Mouse (Mus musculus): ENCODE measurements around the gene Tmod2.

DNA sequence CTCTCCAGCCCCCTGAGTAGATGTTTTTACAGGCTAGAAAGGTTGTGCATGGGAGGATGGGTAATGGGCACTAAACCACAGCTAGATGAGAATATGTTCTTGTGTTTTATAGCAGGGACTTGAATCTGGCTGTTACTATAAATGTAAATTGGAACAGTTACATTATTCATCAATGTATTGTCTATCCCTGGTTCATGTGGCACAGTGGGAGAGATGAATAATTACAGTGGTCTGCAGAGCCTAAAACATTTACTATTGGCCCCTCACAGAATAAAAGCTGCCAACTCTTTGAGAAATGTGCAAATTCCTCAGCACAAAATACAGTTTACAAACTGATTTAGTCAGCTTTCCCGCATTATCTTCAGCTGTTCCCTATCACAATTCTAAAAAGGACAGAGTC lies 74.7 kb downstream of the Tmod2 start:
- TF ChIP-seq EP300 (IDR thresholded peaks at IDR 0.05), result no peak
- TF ChIP-seq CTCF (IDR thresholded peaks at IDR 0.05), result no peak
